Mouse (Mus musculus) embryo, embryonic 11 days (tissue): Measurements from ENCODE around the gene Nova2.

Source experiments
- DNase-seq: peaks from one replicate; pipeline ENCODE4 v3.0.0-alpha.2; 2015

Gene Nova2

DNA sequence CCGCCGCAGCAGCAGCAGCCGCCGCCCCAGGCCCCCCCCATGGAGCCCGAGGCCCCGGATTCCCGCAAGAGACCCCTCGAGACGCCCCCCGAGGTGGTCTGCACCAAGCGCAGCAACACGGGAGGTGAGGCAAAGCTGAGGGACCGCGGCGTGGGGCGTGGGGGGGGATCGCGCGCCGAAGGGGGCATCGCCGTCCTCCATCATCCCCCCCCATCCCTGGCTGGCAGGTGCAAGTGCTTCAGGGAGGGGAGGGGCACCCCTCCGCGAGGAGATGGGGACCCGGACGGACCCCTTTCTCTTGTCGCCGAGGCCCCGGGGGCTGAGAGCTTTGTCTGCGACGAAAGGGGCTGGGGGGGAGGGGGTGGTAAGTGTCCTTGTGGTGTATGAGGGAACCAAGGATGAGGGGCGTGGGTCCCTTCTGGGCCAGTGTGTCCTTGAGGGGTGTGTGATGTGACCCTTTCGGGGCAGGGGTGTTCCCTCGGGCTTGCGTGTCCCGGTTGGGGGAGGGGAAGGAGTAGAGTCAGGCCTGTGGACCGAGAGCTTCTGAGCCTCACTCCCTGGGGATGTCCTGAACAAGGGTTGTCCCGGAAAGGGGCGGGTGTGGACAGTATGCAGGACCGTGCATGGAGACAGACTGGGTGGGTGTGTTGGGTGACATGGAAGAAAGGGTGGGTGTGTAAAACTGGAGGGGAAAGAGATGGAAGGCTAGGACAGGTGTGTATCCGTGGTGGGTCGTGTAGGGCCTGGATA lies 528 bp downstream of the Nova2 start:
- DNase-seq, result peak; percentile 57

DNA sequence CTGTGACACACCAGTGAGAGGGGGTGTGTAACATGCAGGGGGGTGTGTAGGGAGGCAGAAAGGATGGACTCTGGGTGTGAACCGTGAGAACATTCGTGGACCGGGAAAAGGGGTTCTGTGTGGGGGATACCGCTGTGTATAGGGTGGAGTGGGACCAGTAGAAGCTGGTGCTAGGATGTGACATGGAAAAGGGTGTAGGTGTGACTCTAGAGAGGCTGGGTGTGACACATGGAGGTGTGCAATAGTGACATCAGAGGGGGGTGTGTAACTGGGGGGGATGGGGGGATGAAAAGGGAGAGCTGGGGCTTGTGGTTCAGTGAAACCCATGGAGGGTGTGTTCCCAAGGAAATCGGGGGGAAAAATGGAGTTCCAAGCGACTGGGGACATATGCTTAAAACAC lies 1.2 kb downstream of the Nova2 start:
- DNase-seq, result peak; percentile 5

DNA sequence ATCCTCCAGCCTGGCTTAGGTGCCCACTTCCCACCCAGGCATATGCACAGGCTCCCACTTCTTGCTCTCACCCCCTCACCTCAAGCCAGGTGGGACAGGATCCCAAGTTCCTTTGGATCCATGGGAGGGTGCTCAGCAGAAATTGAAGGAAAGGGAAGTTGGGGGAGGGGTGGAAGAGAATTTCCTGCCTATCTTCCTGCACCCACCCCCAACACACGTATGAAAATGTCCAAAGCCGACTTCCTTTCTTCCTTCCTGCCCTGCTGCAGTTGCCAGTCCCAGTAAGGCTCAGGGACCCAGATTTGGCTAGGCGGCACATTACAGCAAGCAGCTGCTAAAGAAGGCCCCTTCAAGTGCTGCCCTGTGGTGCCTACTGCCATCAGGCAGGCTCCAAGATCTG lies 2.1 kb downstream of the Nova2 start:
- DNase-seq, result no peak

DNA sequence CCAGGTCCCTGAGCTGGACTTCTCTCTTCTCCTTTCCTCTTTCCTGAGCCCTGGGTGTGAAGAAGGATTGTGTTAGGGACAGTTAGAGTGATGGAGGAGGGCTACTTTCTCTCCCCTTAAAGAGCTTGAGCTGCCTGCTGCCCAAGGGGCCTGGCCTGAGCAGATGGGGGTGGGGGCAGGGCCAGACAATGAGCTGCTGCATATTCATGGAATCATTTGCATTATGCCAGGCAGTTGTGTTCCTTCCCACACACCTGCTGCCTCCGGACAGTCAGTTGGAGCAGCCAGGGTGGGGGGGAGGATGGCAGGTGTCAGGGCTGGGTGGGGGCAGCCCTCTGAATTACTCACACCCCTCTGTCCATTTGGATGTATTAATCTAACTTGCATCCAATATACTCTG lies 16.7 kb downstream of the Nova2 start:
- DNase-seq, result peak; percentile 58

DNA sequence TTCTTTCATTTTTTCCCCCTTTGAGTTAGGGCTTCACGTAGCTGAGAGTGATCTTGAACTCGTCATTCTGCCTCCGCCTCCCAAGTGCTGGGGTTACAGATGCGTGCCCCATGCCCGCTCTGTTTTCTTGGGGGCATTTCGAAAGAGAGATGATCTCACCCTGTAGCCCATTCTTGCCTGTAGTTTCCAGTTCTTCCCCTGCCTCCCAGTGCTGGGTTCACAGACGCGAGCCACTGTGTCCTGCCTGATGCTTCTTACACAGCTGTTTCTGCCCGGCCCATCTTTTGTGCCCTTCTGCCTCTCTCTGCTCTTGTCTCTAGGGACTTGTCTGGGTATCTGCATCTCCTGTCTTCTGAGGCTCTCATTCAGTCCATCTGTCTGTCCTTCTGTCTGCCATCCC lies 17.1 kb downstream of the Nova2 start:
- no peak for DNase-seq

DNA sequence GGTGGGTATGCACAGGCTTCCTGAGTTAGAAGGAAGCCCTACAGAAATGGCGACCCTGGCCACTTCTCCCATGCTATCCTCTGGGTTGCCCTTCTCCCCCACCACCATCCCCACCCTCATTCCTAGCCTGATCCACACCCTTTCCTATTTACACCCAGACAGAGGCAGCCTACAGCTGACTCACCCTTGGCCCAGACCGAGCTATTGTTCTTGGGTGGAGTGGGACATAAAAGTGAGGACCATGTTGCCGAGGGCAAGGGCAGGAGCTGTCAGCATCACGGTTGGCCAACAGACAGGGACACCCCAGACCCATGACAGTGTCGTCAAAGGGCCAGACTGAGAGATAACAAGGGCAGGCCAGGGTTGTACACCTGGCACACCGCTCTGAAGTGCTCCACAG lies 22.5 kb downstream of the Nova2 start:
- DNase-seq, result no peak

DNA sequence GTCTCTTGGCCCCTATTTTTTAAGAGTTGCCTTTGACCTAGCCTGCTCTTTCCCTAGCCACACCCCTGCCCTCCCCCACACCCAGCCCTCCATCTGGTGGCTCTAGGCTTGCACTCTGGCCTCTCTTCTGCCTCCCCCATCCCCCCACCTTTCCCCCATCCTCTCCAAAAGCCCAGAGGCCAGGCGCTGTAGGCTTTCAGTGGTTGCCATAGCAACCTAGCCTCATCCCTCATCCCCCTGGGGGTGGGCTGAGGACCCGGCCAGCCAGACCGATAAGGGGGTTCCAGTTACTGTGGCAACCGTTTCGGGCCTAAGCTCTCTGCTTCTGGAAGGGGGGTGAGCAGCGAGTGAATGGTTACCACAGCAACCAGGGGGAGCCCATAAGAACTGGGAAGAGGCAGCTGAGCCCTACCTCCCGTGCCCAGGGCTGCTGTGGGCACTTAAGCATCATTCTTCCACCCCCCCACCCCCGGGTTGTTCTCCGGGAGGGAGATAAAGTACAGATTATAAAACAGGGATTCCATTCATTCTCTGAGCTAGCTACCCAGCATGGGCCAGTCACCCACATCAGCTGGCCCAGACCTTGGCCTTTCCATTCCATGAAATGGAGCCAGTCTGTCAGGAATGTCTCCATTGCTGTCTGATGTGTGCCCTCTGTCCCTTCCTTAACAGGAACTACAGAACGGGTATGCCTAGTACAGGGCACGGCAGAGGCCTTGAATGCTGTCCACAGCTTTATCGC lies 24.3 kb downstream of the Nova2 start:
- peak; percentile 93 for DNase-seq

DNA sequence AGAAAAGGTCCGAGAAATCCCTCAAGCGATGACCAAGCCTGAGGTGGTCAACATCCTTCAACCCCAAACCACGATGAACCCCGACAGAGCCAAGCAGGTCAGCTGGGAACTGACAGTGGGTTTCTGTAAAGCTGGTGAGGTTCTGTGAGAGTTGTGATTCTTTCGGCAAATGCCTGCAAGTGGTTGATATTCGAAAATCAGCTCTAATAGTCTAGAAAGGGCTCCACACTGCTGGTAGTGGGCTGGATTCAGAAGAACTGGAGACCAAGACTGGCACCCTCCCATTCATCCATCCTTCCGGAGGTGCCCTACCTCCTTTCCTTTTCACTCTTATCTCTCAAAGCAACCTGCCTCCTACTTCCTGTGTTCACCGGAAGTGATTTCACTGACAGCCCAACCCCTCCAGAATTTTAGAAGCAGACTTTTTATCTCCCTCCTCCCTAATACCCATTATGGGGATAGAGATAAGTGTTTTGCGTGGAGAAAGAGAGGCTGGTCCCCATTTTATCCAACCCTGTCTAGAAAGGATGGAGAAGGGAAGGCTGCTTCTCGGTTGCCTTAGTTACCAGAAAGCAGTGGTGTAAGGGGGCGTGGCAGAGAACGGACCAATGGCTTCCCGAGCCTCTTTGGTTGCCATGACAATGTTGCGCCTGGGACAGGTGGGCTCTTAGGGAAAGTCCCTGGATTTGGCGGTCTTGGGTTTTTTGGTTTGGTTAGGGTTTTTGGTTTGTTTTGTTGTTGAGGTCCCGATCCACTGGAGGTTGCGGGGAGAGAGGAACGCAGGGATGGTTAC lies 25.0 kb downstream of the Nova2 start:
- peak; percentile 73 for DNase-seq

DNA sequence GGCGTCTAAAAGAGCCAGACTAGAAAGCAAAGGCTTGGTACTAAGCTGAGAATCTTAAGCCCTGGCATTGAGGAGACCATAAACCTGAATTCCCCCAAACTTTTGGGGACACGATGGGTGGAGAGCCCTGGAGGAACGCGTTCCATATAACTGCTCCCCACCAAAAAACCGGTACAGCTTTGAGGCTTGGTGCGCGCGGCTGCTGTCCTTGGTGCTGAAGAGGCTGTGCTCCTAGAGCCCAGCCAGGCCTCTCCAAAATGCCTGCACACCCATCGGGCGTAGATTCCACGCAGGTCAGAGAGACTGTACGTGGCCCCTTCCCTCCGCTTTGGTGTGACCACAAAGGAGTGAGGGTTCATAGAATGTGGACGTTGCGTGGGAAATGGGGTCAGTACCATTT lies 25.7 kb downstream of the Nova2 start:
- peak; percentile 77 for DNase-seq

DNA sequence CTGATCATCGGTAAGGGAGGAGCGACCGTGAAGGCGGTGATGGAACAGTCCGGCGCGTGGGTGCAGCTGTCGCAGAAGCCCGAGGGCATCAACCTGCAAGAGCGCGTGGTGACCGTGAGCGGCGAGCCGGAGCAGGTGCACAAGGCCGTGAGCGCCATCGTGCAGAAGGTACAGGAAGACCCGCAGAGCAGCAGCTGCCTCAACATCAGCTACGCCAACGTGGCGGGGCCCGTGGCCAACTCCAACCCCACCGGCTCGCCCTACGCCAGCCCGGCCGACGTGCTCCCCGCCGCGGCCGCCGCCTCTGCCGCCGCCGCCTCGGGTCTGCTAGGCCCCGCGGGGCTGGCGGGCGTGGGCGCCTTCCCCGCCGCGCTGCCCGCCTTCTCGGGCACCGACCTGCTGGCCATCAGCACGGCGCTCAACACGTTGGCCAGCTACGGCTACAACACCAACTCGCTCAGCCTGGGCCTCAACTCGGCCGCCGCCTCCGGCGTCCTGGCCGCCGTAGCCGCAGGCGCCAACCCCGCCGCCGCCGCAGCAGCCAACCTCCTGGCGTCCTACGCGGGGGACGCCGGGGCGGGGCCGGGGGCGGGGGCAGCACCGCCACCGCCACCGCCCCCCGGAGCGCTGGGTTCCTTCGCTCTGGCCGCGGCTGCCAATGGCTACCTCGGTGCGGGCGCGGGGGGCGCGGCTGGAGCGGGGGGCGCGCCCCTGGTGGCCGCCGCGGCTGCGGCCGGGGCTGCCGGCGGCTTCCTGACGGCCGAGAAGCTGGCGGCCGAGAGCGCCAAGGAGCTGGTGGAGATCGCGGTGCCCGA lies 32.1 kb downstream of the Nova2 start:
- peak; percentile 78 for DNase-seq

DNA sequence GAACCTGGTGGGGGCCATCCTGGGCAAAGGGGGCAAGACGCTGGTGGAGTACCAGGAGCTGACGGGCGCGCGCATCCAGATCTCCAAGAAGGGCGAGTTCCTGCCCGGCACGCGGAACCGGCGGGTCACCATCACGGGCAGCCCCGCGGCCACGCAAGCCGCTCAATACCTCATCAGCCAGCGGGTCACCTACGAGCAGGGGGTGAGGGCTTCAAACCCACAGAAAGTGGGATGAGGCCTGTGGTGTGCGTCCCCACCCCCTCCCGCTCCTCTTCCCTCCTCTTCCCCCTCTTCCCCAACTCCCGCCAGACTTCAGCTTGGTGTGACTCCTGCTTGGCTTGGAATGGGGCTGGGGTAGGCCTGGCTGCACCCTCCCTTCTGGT lies 32.7 kb downstream of the Nova2 start:
- no peak for DNase-seq

DNA sequence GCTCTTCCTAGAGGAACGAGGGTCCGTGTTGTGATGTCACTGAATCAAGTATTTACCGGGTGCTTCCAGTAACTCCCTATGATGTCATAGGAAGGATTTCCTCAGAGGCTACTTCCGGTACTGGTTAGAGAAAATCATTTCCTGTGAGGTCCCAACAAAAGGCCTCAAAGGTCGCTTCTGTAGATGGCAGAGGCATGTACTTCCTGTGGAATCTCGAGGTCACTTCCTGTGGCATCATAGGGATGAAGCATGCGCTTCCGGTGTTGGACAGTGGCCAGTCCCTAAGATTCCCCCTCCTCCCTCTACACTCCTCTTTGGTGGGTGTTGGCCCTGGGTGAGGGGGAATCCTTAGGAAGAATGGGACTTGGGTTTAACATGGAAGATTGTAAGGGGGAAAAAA lies 33.8 kb downstream of the Nova2 start:
- peak; percentile 30 for DNase-seq

DNA sequence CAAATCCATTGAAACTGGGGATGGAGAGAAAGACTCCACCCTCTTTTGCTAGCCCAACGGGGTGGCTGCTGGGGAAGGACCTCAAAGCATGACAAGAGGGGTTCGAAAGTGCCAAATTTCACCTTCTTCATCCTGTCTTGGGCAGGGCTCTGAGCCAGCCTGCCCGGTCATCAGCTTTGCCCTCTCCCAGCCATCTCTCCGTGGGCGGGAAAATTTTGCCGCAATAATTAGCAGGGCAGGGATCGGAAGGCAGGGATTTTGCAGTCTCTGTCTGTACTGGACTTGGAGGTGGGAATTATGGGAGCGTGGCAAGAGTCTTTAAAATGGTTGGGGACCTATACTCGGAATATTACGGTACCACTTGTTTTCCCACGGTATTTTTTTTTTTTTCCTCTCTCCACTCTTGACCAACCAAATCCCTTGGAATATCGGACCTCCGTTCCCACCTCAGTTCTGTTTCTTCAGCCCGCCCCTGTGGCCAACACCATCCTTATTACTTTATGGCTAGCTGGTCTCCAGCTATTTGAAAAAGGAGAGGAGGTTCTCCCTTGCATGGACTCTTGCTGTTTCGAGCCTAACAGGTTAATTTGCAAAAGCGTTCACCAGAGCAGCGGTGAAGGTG lies 36.6 kb downstream of the Nova2 start:
- peak; percentile 53 for DNase-seq

DNA sequence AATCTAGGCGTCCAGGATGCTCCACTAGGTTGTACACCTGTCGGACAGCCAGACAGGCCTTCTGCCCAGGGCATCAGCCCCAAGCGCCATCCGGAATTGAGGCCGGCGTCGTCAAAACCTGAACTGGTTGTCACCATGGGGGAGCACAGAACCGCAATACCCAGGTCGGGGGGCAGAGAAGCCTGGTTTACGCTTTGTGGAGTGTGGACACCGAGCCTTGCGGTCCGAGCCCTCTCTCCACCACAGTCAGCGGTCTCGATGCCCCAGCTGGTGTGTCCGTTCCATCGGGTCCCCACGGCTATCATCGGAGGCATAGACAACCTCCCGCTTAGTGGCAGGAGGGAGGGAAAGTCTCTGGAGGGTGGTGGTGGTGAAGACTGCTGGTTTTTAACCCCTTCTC lies 37.1 kb downstream of the Nova2 start:
- no peak for DNase-seq

DNA sequence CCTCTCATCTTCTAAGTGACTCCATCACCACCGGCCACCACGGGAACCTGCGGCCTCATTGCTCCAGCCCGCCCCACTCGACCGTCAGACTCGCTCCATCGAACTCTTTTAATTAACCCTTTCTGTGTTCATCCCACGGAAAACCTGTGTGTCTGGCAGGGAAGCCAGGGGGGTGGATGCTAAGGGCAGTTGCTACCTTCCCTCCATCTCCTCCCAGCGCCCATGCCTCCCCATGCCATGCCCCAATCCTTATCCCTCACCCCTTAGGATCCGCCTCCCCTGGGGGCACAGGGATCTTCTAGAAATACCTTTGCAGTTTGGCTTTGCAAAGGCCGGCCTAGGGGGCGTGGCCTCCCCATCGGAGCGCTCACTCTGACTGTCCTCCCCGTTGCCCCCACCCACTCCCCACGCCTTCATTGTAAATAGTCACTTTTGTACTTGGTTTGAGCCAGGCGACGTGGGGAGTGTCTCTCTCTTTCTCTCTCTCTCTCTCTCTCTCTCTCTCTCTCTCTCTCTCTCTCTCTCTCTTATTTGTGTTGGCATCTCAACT lies 37.7 kb downstream of the Nova2 start:
- no peak for DNase-seq

DNA sequence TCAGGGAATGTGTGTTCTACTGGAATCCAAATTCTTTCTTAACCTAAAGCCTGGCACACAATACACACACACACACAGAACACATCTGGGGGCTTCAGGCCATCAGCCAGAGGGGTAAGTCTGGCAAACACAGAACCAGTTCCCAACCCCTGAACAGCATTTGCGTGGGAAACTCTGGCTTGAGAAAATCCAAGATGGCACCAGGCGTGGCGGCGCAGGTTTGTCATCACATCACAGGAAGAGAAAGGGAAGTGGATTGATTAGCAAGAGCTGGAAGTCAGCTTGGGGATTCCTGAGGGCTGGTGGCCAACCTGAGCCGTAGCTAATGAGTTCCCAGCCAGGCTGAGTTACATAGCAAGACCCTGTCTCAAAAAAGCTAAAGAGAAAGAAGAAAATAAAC lies 39.6 kb downstream of the Nova2 start:
- no peak for DNase-seq

DNA sequence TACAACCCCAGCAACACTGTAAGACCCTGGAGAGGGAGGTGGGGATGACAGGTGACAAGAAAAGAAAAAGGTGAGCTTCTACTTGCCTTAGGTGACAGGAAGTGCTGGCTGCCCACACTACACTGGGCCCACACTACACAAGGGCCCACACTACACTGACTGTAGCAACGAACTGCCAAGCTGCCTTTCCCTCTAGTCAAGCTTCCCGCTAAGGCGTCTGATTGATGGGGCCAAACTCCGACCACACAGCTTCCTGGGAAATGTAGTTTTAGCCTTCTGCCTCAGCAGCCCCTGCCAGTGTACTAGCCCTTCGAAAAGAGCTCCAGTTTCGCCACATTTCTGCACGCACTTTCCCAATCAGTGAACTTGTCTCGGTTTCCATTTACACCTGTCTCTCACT lies 41.9 kb downstream of the Nova2 start:
- no peak for DNase-seq

DNA sequence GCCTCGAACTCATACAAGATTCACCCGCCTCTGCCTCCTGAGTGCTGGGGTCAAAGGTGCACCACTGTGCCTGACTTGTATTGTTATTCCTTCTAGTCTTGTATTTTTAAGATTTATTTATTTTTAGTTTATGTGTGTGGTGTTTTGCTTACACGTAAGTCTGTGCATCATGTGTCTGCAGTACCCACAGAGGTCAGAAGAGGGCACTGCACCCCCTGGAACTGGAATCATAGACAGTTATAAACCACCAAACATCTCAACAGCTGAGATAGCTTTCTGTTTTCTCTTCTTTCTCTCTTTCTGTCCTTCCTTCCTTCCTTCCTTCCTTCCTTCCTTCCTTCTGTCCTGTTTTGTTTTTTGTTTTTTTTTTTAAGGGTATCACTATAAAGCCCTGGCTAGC lies 45.3 kb downstream of the Nova2 start:
- no peak for DNase-seq

DNA sequence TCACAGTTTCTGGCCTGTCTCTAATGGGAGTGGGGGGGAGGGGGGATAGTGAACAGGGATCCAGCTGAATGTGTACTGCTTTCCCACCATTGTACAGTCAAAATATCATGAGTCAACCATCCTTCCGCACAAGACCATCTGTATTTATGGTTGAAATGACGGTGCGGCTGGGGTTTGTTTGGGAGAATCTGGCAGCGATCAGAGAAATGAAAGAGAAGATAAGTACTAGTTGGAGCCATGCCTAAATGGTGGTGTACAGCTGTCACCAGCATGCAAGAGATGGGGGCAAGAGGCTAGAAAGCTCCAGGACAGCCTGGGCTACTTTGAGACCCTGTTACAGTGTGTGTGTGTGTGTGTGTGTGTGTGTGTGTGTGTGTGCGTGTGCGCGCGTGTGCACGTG lies 52.7 kb downstream of the Nova2 start:
- no peak for DNase-seq

DNA sequence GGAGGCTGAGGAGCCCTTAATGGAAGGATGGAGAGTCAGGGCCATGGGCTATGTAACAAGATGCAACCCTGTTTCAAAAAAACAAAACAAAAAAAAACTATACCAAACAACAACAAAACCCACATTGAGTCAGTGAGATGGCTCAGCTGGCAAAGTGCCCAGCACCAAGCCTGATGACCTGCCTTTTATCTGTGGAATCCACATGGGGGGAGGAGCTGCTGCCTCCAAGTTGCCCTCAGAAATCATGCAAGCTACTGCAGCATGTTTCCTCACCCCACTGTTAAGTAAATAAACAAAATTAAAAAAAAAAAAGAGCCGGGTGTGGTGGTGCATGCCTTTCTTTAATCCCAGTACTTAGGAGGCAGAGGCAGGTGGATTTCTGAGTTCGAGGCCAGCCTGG lies 60.8 kb downstream of the Nova2 start:
- no peak for DNase-seq

DNA sequence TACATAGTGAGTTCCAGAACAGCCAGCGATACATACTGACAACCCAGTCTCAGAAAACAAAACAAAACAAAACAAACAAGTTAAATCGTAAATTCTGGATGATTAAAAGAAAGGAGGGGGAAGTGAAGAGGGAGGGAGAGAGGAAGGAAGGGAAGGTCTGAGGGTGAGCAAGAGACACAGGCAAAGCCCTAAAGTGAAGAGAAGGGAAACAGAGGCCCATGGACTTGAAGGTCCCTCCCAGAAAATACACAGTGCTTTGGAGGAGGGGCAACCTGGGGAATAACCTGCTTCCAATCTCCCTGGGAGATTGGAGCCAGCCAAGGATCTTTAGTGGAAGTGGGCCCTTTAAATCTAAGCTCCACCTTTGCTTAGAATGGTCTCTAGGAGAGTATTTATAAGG lies 61.4 kb downstream of the Nova2 start, which contains the start of gene Nanos2:
Nanos2 (plus strand) TSS at position 301 of the 400 bp plus-strand sequence.
- DNase-seq, result no peak

DNA sequence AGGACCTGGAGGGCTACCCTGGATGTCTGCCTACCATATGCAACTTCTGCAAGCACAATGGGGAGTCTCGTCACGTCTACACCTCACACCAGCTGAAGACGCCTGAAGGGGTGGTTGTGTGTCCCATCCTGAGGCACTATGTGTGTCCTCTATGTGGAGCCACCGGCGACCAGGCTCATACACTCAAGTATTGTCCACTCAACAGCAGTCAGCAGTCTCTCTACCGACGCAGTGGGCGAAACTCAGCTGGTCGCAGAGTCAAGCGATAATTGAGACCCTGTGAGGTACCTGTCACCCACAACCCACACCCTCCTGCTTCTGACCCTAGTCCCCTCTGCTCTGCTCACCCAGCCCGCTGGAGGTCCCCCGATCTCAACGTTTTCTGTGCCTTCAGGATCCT lies 62.1 kb downstream of the Nova2 start:
- no peak for DNase-seq
